ENCODE assay signal across 8 mouse cellular contexts in the genomic region with DNA sequence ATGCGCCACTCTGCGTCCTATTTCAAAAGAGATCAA. TPM values are rescaled to one million over a fixed set of nuclear protein-coding genes. Genes with fewer than 3 reads are reported as not detected.
A peak's percentile ranks its signal among the peaks of the same experiment; 100 is the strongest.
DNase-seq lines count a peak whose midpoint lies in the region; ATAC-seq and TF ChIP-seq lines count a peak whose summit lies in the region.

A gene (minus strand): TSS at position 1 of the 36 bp plus-strand sequence.

- H3K27ac ChIP-seq in forebrain, embryonic 16.5 days (ENCODE audit: low read length): peak within 1 kb of the TSS; percentile 98
- H3K27ac ChIP-seq in hindbrain, embryonic 14.5 days: peak within 1 kb of the TSS; percentile 97
- peak within 1 kb of the TSS; percentile 73 for H3K27ac ChIP-seq in liver, embryonic 16.5 days (ENCODE audit: low read length)

- H3K9ac ChIP-seq in forebrain, embryonic 16.5 days (replicated peaks; ENCODE audit: low read depth, low read length): peak within 1 kb of the TSS; percentile 88
- H3K9ac ChIP-seq in hindbrain, embryonic 14.5 days: peak within 1 kb of the TSS; percentile 93
- peak within 1 kb of the TSS; percentile 76 for H3K9ac ChIP-seq in liver, embryonic 16.5 days (ENCODE audit: low read depth, low read length)

- H3K4me1 ChIP-seq in forebrain, embryonic 16.5 days (replicated peaks; ENCODE audit: control insufficient read depth, insufficient read depth, low read length): peaks cover 22% of the 10 kb centered on the region
- peaks cover 27% of the 10 kb centered on the region for H3K4me1 ChIP-seq in hindbrain, embryonic 14.5 days (replicated peaks; ENCODE audit: control insufficient read depth, insufficient read depth, low read length)
- peaks cover 54% of the 10 kb centered on the region for H3K4me1 ChIP-seq in liver, embryonic 16.5 days (ENCODE audit: control insufficient read depth, low read depth, low read length)

- WGBS in forebrain, embryonic 16.5 days: 0% methylated on average over 2 of the region's 2 CpGs
- 0% methylated on average over 2 of the region's 2 CpGs for WGBS in hindbrain, embryonic 14.5 days
- WGBS in liver, embryonic 16.5 days (ENCODE audit: insufficient replicate concordance): 0% methylated on average over 2 of the region's 2 CpGs

- no peaks in the 10 kb centered on the region for H3K9me3 ChIP-seq in forebrain, embryonic 16.5 days (ENCODE audit: control insufficient read depth, low read length)
- no peaks in the 10 kb centered on the region for H3K9me3 ChIP-seq in hindbrain, embryonic 14.5 days (ENCODE audit: control insufficient read depth, low read length)
- no peaks in the 10 kb centered on the region for H3K9me3 ChIP-seq in liver, embryonic 16.5 days (replicated peaks; ENCODE audit: control insufficient read depth, low read length)

- H3K4me3 ChIP-seq in forebrain, embryonic 16.5 days (replicated peaks; ENCODE audit: low read length): peak within 1 kb of the TSS; percentile 85
- H3K4me3 ChIP-seq in hindbrain, embryonic 14.5 days (replicated peaks; ENCODE audit: low read length): peak within 1 kb of the TSS; percentile 86
- H3K4me3 ChIP-seq in liver, embryonic 16.5 days (ENCODE audit: low read depth, low read length): peak within 1 kb of the TSS; percentile 78

- in situ Hi-C loops in Patski (cut with MboI; ENCODE audit: low pct_unique_long_range_greater_than_20kb): no loop called here

- CTCF ChIA-PET in Patski (lab: Charles Lee): interaction anchor here (0.9 kb wide), 1 partner anchor 13 kb away, joined by 3 read pairs; no protein-coding TSS in a partner anchor

- no peak for DNase-seq in adrenal gland, adult 18-20 months (ENCODE audit: low spot score in 2 of 2)
- no peak for DNase-seq in adrenal gland, adult (ENCODE audit: inconsistent age in 2 of 2, low spot score in 1 of 2)
- DNase-seq in Patski (ENCODE audit: low read depth, low spot score): no peak
- no peak for DNase-seq in hindbrain, embryonic 14.5 days (ENCODE audit: low spot score)
- no peak for DNase-seq in urinary bladder, postnatal 4 days (ENCODE audit: low spot score in 2 of 2)

- peak within 1 kb of the TSS; percentile 53 for H3K4me2 ChIP-seq in forebrain, embryonic 16.5 days (ENCODE audit: low read length)
- H3K4me2 ChIP-seq in hindbrain, embryonic 14.5 days (replicated peaks): peak within 1 kb of the TSS; percentile 66
- peak within 1 kb of the TSS; percentile 99 for H3K4me2 ChIP-seq in liver, embryonic 16.5 days (ENCODE audit: low read depth, low read length)

- no peak for ATAC-seq in Patski
- no peak for ATAC-seq in forebrain, embryonic 16.5 days
- no peak for ATAC-seq in hindbrain, embryonic 14.5 days (ENCODE audit: low FRiP score)
- no peak for ATAC-seq in liver, embryonic 16.5 days (ENCODE audit: low read depth)
- ATAC-seq in cerebellum, adult (ENCODE audit: insufficient number of reproducible peaks, low FRiP score, low TSS enrichment): no peak

- H3K27me3 ChIP-seq in Patski: no peaks in the 10 kb centered on the region
- no peaks in the 10 kb centered on the region for H3K27me3 ChIP-seq in forebrain, embryonic 16.5 days (replicated peaks; ENCODE audit: control insufficient read depth, insufficient read depth, low read length)
- H3K27me3 ChIP-seq in hindbrain, embryonic 14.5 days (ENCODE audit: control insufficient read depth, insufficient read depth, low read length): no peaks in the 10 kb centered on the region
- H3K27me3 ChIP-seq in liver, embryonic 16.5 days (ENCODE audit: control insufficient read depth, insufficient read depth, low read depth, low read length): peaks cover 15% of the 10 kb centered on the region

- H3K36me3 ChIP-seq in forebrain, embryonic 16.5 days (ENCODE audit: control insufficient read depth, insufficient read depth): no peaks in the 10 kb centered on the region
- H3K36me3 ChIP-seq in hindbrain, embryonic 14.5 days (replicated peaks; ENCODE audit: control insufficient read depth, insufficient read depth): no peaks in the 10 kb centered on the region
- no peaks in the 10 kb centered on the region for H3K36me3 ChIP-seq in liver, embryonic 16.5 days (ENCODE audit: control insufficient read depth, insufficient read depth)

- TF ChIP-seq CTCF in Patski (IDR thresholded peaks at IDR 0.05): no peak

- POLR2A ChIA-PET in Patski (lab: Charles Lee): interaction anchor here (1.4 kb wide), 1 partner anchor 64 kb away, joined by 7 read pairs; no protein-coding TSS in a partner anchor

RNA-seq across cellular contexts. Expression of the gene that starts here (rescaled TPM):
- total RNA-seq in adrenal gland, adult 18-20 months (2021): 10 to 100 TPM; 57.8 to 76.8 TPM
- 66.4 TPM for polyA plus RNA-seq in Patski (2021)
- polyA plus RNA-seq in forebrain, embryonic 16.5 days (2015; fragmentation: Nextera tagmentation; extraction: Ambion mirVana): 62.7 and 70.3 TPM in 2 replicates
- polyA plus RNA-seq in hindbrain, embryonic 14.5 days (2014; fragmentation: Nextera tagmentation; extraction: Ambion mirVana): 48.8 and 49.6 TPM in 2 replicates
- polyA plus RNA-seq in liver, embryonic 16.5 days (2015; fragmentation: Nextera tagmentation; extraction: Ambion mirVana): 28.9 and 30.8 TPM in 2 replicates
